Mouse (Mus musculus): Measurements from ENCODE around the gene H3f3b. TPM values are rescaled to one million over a fixed set of nuclear protein-coding genes. Genes with fewer than 3 reads are reported as not detected.

Gene H3f3b
- polyA plus RNA-seq, 1 experiment from 2014 or later = 2,318 TPM

DNA sequence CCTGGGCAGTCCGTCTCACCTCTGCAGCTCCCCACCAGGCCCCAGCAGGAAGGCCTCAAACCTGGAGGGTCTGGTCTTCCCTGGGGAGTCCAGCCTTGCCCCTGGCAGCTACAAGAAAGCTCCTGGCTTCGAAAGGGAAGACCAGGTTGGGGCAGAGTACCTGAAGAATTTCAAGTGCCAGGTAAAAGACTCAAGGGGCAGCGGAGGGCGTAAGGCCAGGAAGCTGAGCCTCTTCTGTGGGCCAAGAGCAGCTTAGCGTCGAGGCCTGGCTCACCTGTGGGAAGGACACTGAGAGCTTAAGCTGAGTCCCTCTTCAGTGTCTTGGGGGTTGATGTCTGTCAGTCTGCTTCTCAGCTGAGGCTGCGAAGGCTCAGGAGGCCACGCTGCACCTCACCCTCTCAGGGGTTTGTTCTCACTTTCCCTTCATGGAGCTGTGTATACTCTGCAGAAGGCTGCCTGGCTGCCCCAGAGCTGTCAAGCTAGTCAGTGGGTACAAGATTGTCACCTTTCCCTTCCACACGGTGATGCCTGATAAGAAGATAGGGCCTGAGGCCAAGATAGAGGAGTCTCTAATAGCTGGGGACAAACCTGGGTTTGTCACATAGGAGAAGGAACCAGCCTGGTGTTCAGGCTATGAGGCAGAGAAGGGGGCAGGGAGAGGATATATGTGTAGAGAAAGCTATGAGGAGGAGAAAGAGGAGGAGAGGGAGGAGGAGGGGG, 25.9 kb upstream of the H3f3b start:
- Histone ChIP-seq H3K36me3 (ENCODE audit: control insufficient read depth, insufficient read depth) (peaks cover 42% of the 10 kb centered on the region), H3K9me3 (ENCODE audit: control insufficient read depth, low read length) (no peaks in the 10 kb centered on the region), H3K27me3 (replicated peaks; ENCODE audit: control insufficient read depth, insufficient read depth, low read length) (no peaks in the 10 kb centered on the region), H3K4me2 (ENCODE audit: low read length) (no peak overlapping the region), H3K4me3 (replicated peaks; ENCODE audit: low read length) (no peak overlapping the region), H3K27ac (ENCODE audit: low read length) (no peak overlapping the region), H3K4me1 (replicated peaks; ENCODE audit: control insufficient read depth, insufficient read depth, low read length) (no peaks in the 10 kb centered on the region), H3K9ac (replicated peaks; ENCODE audit: low read depth, low read length) (no peak overlapping the region)
- ATAC-seq = no peak
- WGBS = 97% methylated on average over 9 of the region's 9 CpGs

DNA sequence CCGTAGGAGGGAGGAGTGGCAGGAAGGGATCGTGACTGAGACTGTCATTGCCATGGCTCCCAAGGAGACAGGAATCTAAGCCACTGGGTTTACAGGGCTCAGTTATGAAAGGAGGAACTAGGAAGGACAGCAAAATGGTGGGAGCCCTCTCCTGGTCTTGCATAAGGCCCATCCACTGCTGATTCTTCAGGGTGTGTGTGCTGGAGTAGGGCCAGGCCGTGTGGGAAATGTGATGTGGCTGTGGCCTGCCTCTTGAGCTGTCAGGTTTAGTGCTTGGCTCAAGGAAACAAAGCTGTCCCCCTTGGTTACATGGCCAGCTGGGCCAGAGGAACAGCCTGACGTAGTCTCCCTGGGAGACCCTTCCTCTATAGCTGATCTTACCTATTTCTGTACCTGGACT, 22.4 kb upstream of the H3f3b start:
- 83% methylated on average over 4 of the region's 4 CpGs for whole genome bisulfite sequencing
- H3K36me3 ChIP-seq (ENCODE audit: control insufficient read depth, insufficient read depth) = peaks cover 34% of the 10 kb centered on the region
- H3K27ac ChIP-seq (ENCODE audit: low read length) = no peak overlapping the region
- H3K27me3 ChIP-seq (replicated peaks; ENCODE audit: control insufficient read depth, insufficient read depth, low read length) = no peaks in the 10 kb centered on the region
- H3K9ac ChIP-seq (replicated peaks; ENCODE audit: low read depth, low read length) = no peak overlapping the region
- no peaks in the 10 kb centered on the region for H3K4me1 ChIP-seq (replicated peaks; ENCODE audit: control insufficient read depth, insufficient read depth, low read length)
- no peak for ATAC-seq
- H3K9me3 ChIP-seq (ENCODE audit: control insufficient read depth, low read length) = no peaks in the 10 kb centered on the region
- no peak overlapping the region for H3K4me3 ChIP-seq (replicated peaks; ENCODE audit: low read length)
- H3K4me2 ChIP-seq (ENCODE audit: low read length) = no peak overlapping the region

DNA sequence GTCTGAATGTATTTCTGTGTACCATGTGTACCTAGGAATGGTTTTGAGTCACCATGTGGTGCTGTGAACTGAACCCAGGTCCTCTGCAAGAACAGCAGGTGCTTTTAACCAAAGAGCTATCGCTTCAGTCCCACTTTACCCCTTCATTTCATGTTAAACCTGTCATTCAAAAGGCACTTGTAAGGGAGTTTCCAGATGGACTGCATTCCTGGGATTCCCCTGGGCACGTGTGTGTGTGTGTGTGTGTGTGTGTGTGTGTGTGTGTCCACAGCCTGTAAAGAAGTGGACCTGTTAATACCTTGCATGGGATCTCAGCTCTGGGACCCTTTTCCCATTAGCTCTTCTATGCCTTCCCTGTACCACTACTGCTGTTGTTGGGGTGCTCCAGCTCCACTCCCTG, 21.8 kb upstream of the H3f3b start:
- no peak overlapping the region for H3K4me3 ChIP-seq (replicated peaks; ENCODE audit: low read length)
- no peaks in the 10 kb centered on the region for H3K9me3 ChIP-seq (ENCODE audit: control insufficient read depth, low read length)
- H3K36me3 ChIP-seq (ENCODE audit: control insufficient read depth, insufficient read depth) = peaks cover 28% of the 10 kb centered on the region
- no peak overlapping the region for H3K9ac ChIP-seq (replicated peaks; ENCODE audit: low read depth, low read length)
- H3K4me1 ChIP-seq (replicated peaks; ENCODE audit: control insufficient read depth, insufficient read depth, low read length) = no peaks in the 10 kb centered on the region
- no peak overlapping the region for H3K4me2 ChIP-seq (ENCODE audit: low read length)
- H3K27me3 ChIP-seq (replicated peaks; ENCODE audit: control insufficient read depth, insufficient read depth, low read length) = no peaks in the 10 kb centered on the region
- no peak overlapping the region for H3K27ac ChIP-seq (ENCODE audit: low read length)
- no peak for ATAC-seq
- 68% methylated on average over 2 of the region's 2 CpGs for WGBS

DNA sequence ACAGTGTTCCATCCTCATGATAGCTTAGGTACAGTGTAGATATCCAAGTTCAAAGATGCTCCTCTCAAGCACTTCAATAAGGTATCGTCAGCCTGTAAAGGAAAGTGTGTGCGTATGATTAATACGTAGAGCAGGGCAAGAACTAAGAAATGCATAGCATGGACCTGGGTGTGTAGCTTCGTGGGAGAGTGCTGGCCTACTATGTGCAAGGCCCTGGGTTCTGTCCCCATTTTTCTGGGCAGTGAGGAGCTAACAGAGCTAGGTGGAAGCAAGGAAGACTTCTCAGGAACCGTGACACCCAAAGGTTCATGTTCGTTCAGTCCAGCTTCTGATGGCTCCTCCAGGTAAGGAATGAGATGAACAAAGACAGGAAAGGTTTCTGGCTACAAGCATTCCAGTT, 17.4 kb upstream of the H3f3b start:
- peaks cover 22% of the 10 kb centered on the region for H3K36me3 ChIP-seq (ENCODE audit: control insufficient read depth, insufficient read depth)
- no peaks in the 10 kb centered on the region for H3K4me1 ChIP-seq (replicated peaks; ENCODE audit: control insufficient read depth, insufficient read depth, low read length)
- WGBS = 99% methylated on average over 6 of the region's 6 CpGs
- H3K9me3 ChIP-seq (ENCODE audit: control insufficient read depth, low read length) = peaks cover 2% of the 10 kb centered on the region; the same call in 1 of the 2 replicates
- H3K27me3 ChIP-seq (replicated peaks; ENCODE audit: control insufficient read depth, insufficient read depth, low read length) = no peaks in the 10 kb centered on the region
- H3K9ac ChIP-seq (replicated peaks; ENCODE audit: low read depth, low read length) = no peak overlapping the region
- ATAC-seq = no peak
- no peak overlapping the region for H3K4me2 ChIP-seq (ENCODE audit: low read length)
- no peak overlapping the region for H3K4me3 ChIP-seq (replicated peaks; ENCODE audit: low read length)
- H3K27ac ChIP-seq (ENCODE audit: low read length) = no peak overlapping the region

DNA sequence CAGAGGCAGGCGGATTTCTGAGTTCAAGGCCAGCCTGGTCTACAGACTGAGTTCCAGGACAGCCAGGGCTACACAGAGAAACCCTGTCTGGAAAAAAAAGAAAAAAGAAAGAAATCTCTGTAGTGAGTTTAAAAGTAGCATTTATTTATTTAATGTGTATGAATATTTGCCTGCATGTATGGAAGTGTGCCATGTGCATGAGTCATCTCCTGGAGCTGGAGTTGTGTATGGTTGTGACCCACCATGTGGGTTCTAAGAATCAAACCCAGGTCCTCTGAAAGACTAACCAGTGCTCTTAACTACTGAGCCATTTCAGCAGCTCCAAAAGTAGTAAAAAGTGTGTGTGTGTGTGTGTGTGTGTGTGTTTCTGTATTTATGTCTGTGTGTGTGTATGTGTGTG, 15.5 kb upstream of the H3f3b start:
- Histone ChIP-seq H3K27me3 (replicated peaks; ENCODE audit: control insufficient read depth, insufficient read depth, low read length) (no peaks in the 10 kb centered on the region), H3K9me3 (ENCODE audit: control insufficient read depth, low read length) (peaks cover 2% of the 10 kb centered on the region; the same call in 1 of the 2 replicates), H3K27ac (ENCODE audit: low read length) (no peak overlapping the region), H3K4me1 (replicated peaks; ENCODE audit: control insufficient read depth, insufficient read depth, low read length) (no peaks in the 10 kb centered on the region), H3K4me2 (ENCODE audit: low read length) (no peak overlapping the region), H3K9ac (replicated peaks; ENCODE audit: low read depth, low read length) (no peak overlapping the region), H3K36me3 (ENCODE audit: control insufficient read depth, insufficient read depth) (peaks cover 12% of the 10 kb centered on the region), H3K4me3 (replicated peaks; ENCODE audit: low read length) (no peak overlapping the region)
- no peak for ATAC-seq
- WGBS = 93% methylated on average over 1 of the region's 1 CpGs

DNA sequence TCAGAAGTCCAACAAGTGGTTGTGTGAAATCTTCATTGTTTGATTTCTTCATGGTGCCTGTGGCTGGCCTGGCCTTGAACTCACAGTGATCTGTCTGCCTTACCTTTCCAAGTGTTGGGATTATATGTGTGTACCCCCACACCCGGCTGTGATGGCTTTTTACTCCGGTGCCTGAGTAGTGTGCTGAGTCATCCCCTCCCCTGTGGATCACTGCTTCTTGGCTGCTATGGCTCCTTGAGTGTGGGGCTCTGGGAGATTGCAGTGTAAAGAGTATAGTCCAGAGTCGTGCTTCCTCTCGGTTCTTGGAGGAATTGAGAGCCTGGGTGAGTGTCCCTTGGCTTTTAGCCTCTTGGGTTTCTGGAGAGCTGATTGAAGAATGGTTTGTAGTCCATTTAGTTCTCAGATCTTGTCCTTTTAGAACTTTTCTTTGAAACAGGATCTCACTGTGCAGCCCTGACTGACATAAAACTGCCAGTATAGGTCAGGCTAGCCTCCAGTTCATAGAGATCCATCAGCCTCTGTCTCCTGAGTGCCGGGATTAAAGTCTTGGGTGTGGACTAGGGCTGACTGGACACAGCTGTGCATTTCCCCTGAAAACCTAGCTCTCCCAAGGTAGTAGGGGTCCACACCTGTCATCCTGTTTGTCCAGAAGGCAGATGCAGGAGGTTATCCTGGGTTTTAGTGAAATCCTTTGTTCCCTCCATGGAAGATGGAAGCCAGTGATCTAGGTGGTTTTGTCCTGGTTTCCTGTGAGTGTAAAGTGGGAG, 14.8 kb upstream of the H3f3b start:
- Histone ChIP-seq H3K9ac (replicated peaks; ENCODE audit: low read depth, low read length) (no peak overlapping the region), H3K4me3 (replicated peaks; ENCODE audit: low read length) (no peak overlapping the region), H3K27me3 (replicated peaks; ENCODE audit: control insufficient read depth, insufficient read depth, low read length) (no peaks in the 10 kb centered on the region), H3K36me3 (ENCODE audit: control insufficient read depth, insufficient read depth) (peaks cover 6% of the 10 kb centered on the region), H3K27ac (ENCODE audit: low read length) (no peak overlapping the region), H3K4me2 (ENCODE audit: low read length) (no peak overlapping the region), H3K9me3 (ENCODE audit: control insufficient read depth, low read length) (peaks cover 2% of the 10 kb centered on the region; the same call in 1 of the 2 replicates), H3K4me1 (replicated peaks; ENCODE audit: control insufficient read depth, insufficient read depth, low read length) (no peaks in the 10 kb centered on the region)
- 93% methylated on average over 5 of the region's 5 CpGs for WGBS
- ATAC-seq = no peak

DNA sequence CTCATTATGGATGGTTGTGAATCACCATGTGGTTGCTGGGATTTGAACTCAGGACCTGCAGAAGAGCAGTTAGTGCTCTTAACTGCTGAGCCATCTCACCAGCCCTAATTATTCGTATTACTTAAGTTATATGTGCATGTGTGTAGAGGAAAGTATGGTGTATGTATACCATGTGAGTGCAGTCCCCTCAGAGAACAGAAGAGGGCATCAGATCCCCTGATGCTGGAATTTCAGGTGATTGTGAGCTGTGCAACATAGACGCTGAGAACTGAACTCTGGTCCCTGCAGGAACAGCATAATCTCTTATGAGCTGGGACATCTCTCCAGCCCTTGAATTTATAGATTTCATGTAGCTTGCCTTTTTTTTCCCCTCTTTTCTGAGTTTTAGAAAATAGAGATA, 14.1 kb upstream of the H3f3b start:
- WGBS = 97% methylated on average over 2 of the region's 2 CpGs
- Histone ChIP-seq H3K27me3 (replicated peaks; ENCODE audit: control insufficient read depth, insufficient read depth, low read length) (no peaks in the 10 kb centered on the region), H3K9me3 (ENCODE audit: control insufficient read depth, low read length) (peaks cover 2% of the 10 kb centered on the region; the same call in 1 of the 2 replicates), H3K4me3 (replicated peaks; ENCODE audit: low read length) (no peak overlapping the region), H3K27ac (ENCODE audit: low read length) (no peak overlapping the region), H3K4me2 (ENCODE audit: low read length) (no peak overlapping the region), H3K9ac (replicated peaks; ENCODE audit: low read depth, low read length) (no peak overlapping the region), H3K4me1 (replicated peaks; ENCODE audit: control insufficient read depth, insufficient read depth, low read length) (no peaks in the 10 kb centered on the region), H3K36me3 (ENCODE audit: control insufficient read depth, insufficient read depth) (peaks cover 6% of the 10 kb centered on the region)
- no peak for ATAC-seq

DNA sequence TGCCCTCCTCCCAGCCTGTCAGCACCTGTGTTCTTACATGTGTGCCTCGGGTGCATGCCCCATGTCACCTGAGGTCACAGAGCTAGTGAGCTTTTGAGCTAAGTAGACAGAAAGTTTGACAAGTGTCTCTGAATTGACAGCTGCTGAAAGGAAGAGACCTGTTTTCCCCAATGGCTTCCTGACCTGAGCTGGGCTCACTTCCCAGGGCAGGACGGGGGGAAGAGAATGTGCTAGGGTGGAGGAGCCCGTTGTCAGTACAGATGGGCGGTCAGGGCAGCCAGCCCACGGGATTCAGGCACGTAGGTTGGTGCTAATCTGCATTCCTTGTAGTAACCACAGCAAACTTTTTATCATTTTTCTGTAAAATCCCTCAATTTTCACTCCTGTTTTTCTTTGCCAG, 12.8 kb upstream of the H3f3b start:
- Histone ChIP-seq H3K4me1 (replicated peaks; ENCODE audit: control insufficient read depth, insufficient read depth, low read length) (no peaks in the 10 kb centered on the region), H3K27ac (ENCODE audit: low read length) (no peak overlapping the region), H3K9ac (replicated peaks; ENCODE audit: low read depth, low read length) (no peak overlapping the region), H3K9me3 (ENCODE audit: control insufficient read depth, low read length) (peaks cover 2% of the 10 kb centered on the region; the same call in 1 of the 2 replicates), H3K27me3 (replicated peaks; ENCODE audit: control insufficient read depth, insufficient read depth, low read length) (no peaks in the 10 kb centered on the region), H3K4me3 (replicated peaks; ENCODE audit: low read length) (no peak overlapping the region), H3K4me2 (ENCODE audit: low read length) (no peak overlapping the region), H3K36me3 (ENCODE audit: control insufficient read depth, insufficient read depth) (peaks cover 6% of the 10 kb centered on the region)
- ATAC-seq = no peak
- WGBS = 89% methylated on average over 6 of the region's 6 CpGs

DNA sequence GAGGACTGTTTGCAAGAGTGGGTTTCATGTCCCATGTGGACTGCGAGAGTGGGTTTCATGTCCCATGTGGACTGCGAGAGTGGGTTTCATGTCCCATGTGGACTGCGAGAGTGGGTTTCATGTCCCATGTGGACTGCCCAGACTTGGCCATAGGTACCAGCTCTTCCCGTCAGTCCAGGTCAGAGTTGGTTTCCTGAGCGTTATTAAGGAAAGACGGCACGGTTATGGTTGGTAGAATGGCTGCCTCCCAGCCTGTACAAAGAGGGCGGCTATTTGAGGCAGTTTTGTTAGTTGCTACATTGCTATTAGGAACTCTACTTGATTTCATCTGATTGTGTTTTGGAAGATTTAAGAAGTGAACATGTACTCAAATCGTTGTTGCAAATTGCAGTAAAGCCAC, 10.1 kb upstream of the H3f3b start:
- peaks cover 6% of the 10 kb centered on the region for H3K36me3 ChIP-seq (ENCODE audit: control insufficient read depth, insufficient read depth)
- no peak overlapping the region for H3K27ac ChIP-seq (ENCODE audit: low read length)
- H3K27me3 ChIP-seq (replicated peaks; ENCODE audit: control insufficient read depth, insufficient read depth, low read length) = no peaks in the 10 kb centered on the region
- ATAC-seq = no peak
- 97% methylated on average over 9 of the region's 9 CpGs for WGBS
- no peak overlapping the region for H3K9ac ChIP-seq (replicated peaks; ENCODE audit: low read depth, low read length)
- H3K4me2 ChIP-seq (ENCODE audit: low read length) = no peak overlapping the region
- H3K4me3 ChIP-seq (replicated peaks; ENCODE audit: low read length) = no peak overlapping the region
- H3K4me1 ChIP-seq (replicated peaks; ENCODE audit: control insufficient read depth, insufficient read depth, low read length) = peaks cover 2% of the 10 kb centered on the region
- peaks cover 2% of the 10 kb centered on the region; the same call in 1 of the 2 replicates for H3K9me3 ChIP-seq (ENCODE audit: control insufficient read depth, low read length)

Data from forebrain, embryonic 16.5 days (tissue).